Mouse (Mus musculus) c-Kit-positive CD71-positive TER-119-negative erythroid progenitor cells, embryonic 14.5 days (primary cell): ENCODE measurements around the gene Rpp14.

Experiments
- DNase-seq: peaks from one replicate; pipeline ENCODE4 v3.0.0-alpha.2; 2013; ENCODE audit warnings: low read depth

Rpp14 gene

DNA sequence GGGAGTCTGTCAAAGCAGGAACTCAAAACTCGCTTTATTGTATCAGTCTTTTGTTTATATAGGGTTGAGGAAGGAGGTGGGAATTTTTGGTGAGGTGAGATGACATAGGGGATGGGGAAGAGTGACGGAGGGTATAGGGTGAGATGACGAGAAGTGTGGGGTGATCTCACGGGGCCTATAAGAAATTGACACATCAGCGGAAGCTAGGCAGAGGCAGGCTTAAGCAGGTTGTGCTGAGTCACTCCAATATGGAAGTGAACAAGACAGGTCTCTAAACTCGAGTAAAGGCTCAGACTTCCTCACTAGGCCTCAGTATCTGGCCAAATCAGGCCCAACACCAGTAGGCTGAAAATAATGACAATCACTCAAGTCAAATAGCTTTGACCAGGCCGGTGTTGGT lies 20.2 kb upstream of the Rpp14 start:
- no peak for DNase-seq

GRCm38 (mm10) chr14:8062076-8062475 lies 18.1 kb upstream of the Rpp14 start:
- no peak for DNase-seq

DNA sequence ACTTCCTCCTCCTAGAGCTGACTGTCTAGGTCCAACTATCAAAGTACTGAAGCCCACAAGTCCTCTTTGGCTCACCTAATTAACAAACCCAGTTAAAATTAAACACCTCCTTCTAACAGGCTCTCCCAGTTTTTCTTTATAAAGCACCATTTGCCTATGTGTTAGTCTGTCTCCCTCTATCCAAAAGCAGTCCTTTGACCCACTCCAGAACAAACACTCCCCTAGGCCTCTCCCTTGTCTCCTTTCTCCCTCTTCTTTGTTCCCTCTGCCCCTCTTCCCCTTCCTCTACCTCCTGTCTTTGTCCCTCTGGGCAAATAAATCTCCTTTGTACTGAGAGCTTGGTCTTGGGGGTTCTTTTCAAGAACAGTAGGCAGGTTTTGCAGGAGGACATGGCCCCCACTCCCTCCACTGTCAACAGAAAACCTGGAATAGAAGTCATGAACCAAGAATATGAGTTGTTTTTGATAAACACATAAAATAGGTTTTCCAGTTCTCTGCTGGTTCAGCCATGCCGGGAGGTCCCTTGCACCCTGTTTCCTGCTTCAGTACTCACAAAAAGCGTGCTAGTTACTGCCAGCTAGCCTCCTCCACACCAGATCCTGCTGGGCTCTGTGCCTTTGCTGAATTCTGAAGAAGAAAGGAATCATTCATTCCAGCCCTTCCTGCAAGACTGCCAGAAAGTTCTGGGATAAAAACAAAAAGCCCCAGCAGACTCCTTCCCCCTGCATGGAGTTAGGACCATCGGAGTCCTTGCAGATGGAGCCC lies 17.4 kb upstream of the Rpp14 start:
- DNase-seq, result no peak

- DNase-seq, result no peak
Observed at GRCm38 (mm10) chr14:8063835-8064785, 16.1 kb upstream of the Rpp14 start.

DNA sequence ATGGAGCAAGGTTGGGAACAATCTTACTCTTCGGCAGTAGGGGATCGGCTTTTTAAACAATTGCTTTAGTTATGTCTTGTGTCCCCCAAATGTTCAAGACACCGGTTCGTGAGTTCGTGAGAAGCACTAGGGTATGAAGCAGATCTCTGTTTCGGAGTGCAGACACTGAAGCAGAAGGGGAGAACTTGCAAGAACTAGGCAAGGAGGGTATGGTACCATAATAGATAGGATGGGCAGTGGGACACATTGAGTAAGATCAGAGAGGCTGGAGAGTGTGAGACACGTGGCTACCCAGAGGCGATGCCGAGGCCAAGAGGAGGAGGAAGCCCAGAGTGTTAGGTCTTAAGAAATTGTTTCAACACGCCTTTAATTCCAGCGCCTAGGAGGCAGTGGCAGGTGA lies 551 bp downstream of the Rpp14 start:
- no peak for DNase-seq

GRCm38 (mm10) chr14:8082949-8083348 lies 2.8 kb downstream of the Rpp14 start:
- no peak for DNase-seq

GRCm38 (mm10) chr14:8089016-8089415 lies 8.8 kb downstream of the Rpp14 start:
- DNase-seq, result no peak

GRCm38 (mm10) chr14:8092573-8092972 lies 12.4 kb downstream of the Rpp14 start:
- DNase-seq, result no peak

DNA sequence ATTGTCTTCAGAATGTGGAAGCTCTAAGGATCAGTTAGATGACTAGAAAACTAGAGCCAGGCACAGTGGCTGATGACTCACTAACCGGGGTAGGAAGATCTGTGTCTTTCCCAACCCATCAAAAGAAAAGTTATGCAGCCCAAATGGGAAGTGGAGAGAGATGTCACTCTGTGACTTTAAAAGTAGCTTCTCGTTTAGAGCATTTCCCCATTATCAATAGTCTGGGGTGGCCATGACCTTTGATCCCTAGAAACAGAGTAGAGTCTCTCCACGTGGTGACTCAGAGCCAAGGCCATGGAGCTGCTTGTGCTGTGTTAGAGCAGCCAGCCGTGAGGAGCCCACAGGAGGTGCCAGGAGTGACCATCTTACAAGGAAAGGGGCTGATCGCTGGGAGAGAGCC lies 13.3 kb downstream of the Rpp14 start:
- no peak for DNase-seq

DNA sequence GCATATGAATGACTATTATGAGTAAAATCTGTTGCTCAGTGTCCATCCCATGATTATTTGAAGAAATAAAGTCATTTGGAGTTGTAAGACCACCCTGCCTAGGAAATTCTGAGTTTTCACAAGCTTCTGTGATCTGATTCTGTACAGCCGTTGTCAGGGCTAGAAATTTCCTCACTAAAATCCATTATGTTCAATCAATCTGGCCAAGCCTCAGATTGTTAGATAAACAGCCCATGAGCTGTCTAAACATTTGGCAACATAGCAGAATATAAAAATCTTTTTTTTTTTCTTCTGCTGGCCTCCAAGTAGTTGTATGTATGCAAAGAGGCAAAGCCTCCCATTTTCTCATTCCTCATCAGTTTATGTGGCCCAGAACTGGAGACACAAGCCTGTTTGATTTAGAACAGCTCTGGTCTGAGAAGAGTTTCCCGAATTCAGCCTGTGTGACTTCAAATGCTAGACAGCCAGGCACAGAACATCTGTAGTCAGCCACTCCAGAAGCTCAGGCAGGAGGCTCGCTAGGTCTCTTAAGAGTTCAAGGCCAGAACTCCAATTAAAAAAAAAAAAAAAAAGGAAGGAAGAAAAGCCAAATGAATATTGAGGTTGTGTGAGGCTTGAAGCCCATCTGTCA lies 14.9 kb downstream of the Rpp14 start:
- no peak for DNase-seq

DNA sequence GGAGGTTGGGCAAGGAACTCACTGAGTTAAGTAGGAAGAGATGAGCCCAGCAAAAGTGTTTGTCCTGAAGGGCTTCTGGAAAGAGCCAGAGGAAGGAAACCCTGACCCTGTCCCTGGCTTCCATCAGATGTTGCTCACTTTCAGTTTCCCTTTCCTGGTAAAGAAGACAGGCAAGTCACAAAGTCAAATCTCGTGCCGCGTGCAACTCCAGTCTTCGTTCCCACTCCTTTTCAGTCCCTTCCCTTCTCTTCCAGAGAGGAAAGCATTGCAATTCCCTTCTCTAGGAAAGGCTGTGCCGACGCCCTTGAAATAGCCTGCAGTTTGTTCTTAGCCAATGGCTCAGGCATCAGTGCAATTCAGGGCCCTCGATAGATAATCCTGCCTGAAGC lies 15.4 kb downstream of the Rpp14 start:
- no peak for DNase-seq

DNA sequence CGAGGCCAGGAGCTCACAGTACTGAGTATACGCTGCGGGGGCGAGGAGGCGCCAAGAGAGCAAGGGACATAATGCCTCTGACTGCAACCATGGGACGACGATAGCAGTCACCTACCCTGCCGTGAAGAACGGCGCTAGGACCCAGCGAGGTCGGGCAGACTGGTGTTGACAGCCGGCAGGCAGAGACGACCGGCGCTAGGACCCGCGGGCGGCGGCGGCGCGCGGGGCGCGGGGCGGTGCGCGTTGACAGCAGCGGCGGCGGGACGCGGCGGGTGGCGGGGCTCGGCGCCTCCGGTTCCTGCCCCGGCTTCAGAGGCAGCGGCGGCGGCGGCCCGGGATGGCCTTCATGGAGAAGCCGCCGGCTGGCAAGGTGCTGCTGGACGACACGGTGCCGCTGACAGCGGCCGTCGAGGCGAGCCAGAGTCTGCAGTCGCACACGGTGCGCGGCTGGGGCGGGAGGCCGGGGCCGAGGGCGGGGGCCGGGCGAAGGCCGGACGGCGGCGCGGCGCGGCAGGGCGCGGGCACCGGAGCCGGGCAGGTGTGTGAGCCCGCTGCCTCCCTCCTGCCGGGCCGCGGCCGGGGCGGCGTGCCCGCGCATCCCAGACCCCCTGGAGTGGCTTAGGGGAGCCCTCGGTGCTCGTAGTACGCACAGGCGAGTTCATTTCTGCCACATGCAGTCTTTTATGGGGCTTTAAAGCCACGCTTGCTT lies 18.0 kb downstream of the Rpp14 start, which contains the start of gene Pxk:
TSS of gene Pxk (plus strand) at position 234 of the 709 bp plus-strand sequence.
- peak; percentile 81 for DNase-seq

GRCm38 (mm10) chr14:8098687-8098995 lies 18.5 kb downstream of the Rpp14 start:
- no peak for DNase-seq

- DNase-seq, result no peak
Observed at GRCm38 (mm10) chr14:8099561-8100021, 19.4 kb downstream of the Rpp14 start.

GRCm38 (mm10) chr14:8101886-8102285 lies 21.7 kb downstream of the Rpp14 start:
- DNase-seq, result no peak

GRCm38 (mm10) chr14:8102676-8103075 lies 22.5 kb downstream of the Rpp14 start:
- DNase-seq, result no peak

GRCm38 (mm10) chr14:8108047-8108446 lies 27.9 kb downstream of the Rpp14 start:
- no peak for DNase-seq

GRCm38 (mm10) chr14:8108976-8109375 lies 28.8 kb downstream of the Rpp14 start:
- DNase-seq, result no peak

GRCm38 (mm10) chr14:8111545-8111944 lies 31.4 kb downstream of the Rpp14 start:
- DNase-seq, result no peak

GRCm38 (mm10) chr14:8112036-8112435 lies 31.9 kb downstream of the Rpp14 start:
- DNase-seq, result no peak

DNA sequence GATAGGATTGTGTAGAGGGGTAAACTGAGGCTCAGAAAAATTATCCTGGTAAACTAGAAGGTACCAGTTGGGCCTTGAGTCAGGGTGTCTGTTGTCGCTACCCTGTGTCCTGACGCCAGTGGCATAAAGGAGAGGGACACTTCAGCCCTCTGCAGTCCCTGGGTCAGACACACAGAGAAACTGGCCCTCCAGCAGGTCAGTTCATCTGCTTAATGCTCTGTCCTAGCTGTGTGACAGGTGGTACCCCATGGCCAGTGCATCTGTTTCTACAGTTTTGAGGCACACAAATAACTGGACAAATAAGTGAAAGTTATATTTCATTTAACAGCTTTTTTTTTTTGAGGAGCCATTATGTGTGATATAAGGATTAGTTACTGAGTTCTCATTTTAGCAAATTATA lies 33.4 kb downstream of the Rpp14 start:
- no peak for DNase-seq

GRCm38 (mm10) chr14:8114306-8114705 lies 34.1 kb downstream of the Rpp14 start:
- no peak for DNase-seq
